Mouse (Mus musculus) forebrain, embryonic 14.5 days (tissue): ENCODE measurements around the gene Gabbr2. TPM values are rescaled to one million over a fixed set of nuclear protein-coding genes. Genes with fewer than 3 reads are reported as not detected.

Source experiments
- ATAC-seq: fragments of 200-750 bp; cut with Nextera tagmentation; 2 replicates; pipeline ENCODE4 v1.8.0; 2017; ENCODE audit warnings: mild to moderate bottlenecking, moderate library complexity
- DNase-seq: peaks from one replicate; pipeline ENCODE4 v3.0.0-alpha.2; 2015; ENCODE audit warnings: low spot score
- H3K27ac ChIP-seq: fragments of 300-500 bp; sonication (generic); 2 replicates; pipeline ENCODE4 v1.5.1; 2014; ENCODE audit warnings: low read depth, mild to moderate bottlenecking, control low read depth, low read length, moderate library complexity
- H3K27me3 ChIP-seq: fragments of 300-500 bp; sonication (generic); replicated peaks from 2 replicates; pipeline ENCODE4 v1.6.1; 2014; ENCODE audit warnings: low read length, control low read depth, mixed read lengths; ENCODE audit not compliant: control insufficient read depth, insufficient read depth
- H3K36me3 ChIP-seq: fragments of 300-500 bp; sonication (generic); 2 replicates; pipeline ENCODE4 v1.6.1; 2014; ENCODE audit warnings: low read length, control low read depth; ENCODE audit not compliant: control insufficient read depth, insufficient read depth
- H3K4me1 ChIP-seq: fragments of 300-500 bp; sonication (generic); 2 replicates; pipeline ENCODE4 v1.6.1; 2014; ENCODE audit warnings: antibody characterized with exemption, low read length, control low read depth; ENCODE audit not compliant: control insufficient read depth, insufficient read depth
- H3K4me2 ChIP-seq: fragments of 300-500 bp; sonication (generic); 2 replicates; pipeline ENCODE4 v1.6.1; 2014; ENCODE audit warnings: mild to moderate bottlenecking, control low read depth, low read length
- H3K4me3 ChIP-seq: fragments of 300-500 bp; sonication (generic); 2 replicates; pipeline ENCODE4 v1.5.1; 2014; ENCODE audit warnings: low read depth, low read length, control low read depth
- H3K9ac ChIP-seq: fragments of 300-500 bp; sonication (generic); 2 replicates; pipeline ENCODE4 v1.6.1; 2014; ENCODE audit warnings: mild to moderate bottlenecking, low read length, control low read depth, moderate library complexity
- H3K9me3 ChIP-seq: fragments of 300-500 bp; sonication (generic); replicated peaks from 2 replicates; pipeline ENCODE4 v1.6.1; 2016; ENCODE audit warnings: low read length, control low read depth, mixed read lengths; ENCODE audit not compliant: control insufficient read depth
- WGBS: fragments of 180-500 bp; shearing (Covaris S2); extraction: QIAGEN DNeasy Blood & Tissue Kit; methylation state at CpG from one replicate; pipeline ENCODE4 v1.1.7; 2014; 5-methylcytosine and 5-hydroxymethylcytosine counted together
- polyA plus RNA-seq: library from polyadenylated mRNA; unstranded; fragments of >200 nt; fragmentation: Nextera tagmentation; extraction: Ambion mirVana; gene quantifications from 2 replicates; pipeline ENCODE4 v1.2.1, GENCODE M21; 2014

Gabbr2 gene
- polyA plus RNA-seq, 1 experiment from 2014 or later = 1.7 TPM

DNA sequence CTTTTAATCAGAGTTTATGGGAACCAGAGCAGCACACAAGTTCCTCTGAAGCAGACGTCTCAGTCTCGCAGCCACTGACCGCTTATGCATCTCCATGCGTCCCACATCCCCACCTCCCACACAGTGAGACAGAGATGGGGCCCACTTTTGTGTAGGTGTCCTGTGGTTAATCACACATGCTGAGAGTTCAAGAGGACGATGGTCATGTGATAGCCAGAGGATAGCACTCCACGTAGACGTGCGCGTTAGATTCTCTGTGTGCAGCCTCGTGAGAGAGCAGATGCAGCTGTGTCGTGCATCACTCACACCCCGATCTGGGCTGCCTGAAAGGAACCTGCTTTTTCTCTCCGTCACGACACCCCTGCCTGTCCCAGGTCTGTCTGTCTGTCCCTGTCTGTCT is 167.9 kb downstream of the Gabbr2 start:
- H3K9me3 ChIP-seq = no peaks in the 10 kb centered on the region
- H3K9ac ChIP-seq = no peak overlapping the region
- DNase-seq = no peak
- H3K4me2 ChIP-seq = no peak overlapping the region
- H3K4me1 ChIP-seq = no peaks in the 10 kb centered on the region
- 90% methylated on average over 14 of the region's 14 CpGs for WGBS
- no peak overlapping the region for H3K27ac ChIP-seq
- H3K27me3 ChIP-seq = no peaks in the 10 kb centered on the region
- no peaks in the 10 kb centered on the region for H3K36me3 ChIP-seq
- ATAC-seq = no peak
- H3K4me3 ChIP-seq = no peak overlapping the region

DNA sequence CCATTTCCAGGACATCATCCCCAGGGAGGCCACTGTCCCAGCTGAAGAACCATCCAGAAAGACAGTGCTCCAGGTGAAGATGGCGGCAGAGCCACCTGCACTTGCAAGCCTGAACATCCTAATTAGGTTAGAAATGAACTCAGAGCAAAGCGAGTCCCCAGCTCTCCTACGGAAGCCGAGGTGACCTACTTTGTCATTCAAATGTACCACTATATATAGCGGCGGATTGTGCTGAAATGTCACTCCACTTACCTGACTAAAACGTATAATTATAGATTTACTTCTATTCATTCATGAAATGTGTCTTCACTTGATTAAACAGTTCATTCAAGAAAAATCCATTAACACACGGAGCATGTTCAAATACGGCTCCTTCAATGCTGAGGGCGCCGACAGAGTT is 170.0 kb downstream of the Gabbr2 start:
- Histone ChIP-seq H3K9me3 (no peaks in the 10 kb centered on the region), H3K27me3 (no peaks in the 10 kb centered on the region), H3K36me3 (no peaks in the 10 kb centered on the region), H3K27ac (no peak overlapping the region), H3K9ac (no peak overlapping the region), H3K4me2 (no peak overlapping the region), H3K4me1 (no peaks in the 10 kb centered on the region), H3K4me3 (no peak overlapping the region)
- ATAC-seq (no peak), DNase-seq (no peak)
- WGBS = 15% methylated on average over 11 of the region's 11 CpGs

DNA sequence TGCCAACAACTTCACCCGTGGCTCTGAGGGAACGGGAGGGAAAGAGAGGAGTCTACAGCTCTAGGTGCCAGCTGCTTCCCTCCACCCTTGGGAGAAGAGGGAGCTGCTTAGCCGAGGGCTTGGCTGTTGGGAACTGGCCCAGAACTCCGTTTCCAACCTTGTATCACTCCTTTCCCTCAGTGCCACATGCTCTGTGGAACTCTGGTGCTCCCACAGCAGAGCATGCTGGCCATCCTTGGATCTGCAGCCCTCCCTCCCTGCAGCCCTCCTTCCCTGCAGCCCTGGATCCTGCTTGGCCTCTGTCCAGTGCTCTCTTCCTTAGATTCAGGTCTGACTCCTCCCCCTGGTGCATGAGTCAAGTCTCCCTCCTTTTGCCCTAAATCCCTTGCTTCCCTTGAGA is 176.7 kb downstream of the Gabbr2 start:
- Histone ChIP-seq H3K9ac (no peak overlapping the region), H3K9me3 (no peaks in the 10 kb centered on the region), H3K4me1 (no peaks in the 10 kb centered on the region), H3K36me3 (no peaks in the 10 kb centered on the region), H3K27me3 (no peaks in the 10 kb centered on the region), H3K4me2 (no peak overlapping the region), H3K4me3 (no peak overlapping the region), H3K27ac (no peak overlapping the region)
- no peak for DNase-seq
- no peak for ATAC-seq
- 71% methylated on average over 4 of the region's 4 CpGs for WGBS

DNA sequence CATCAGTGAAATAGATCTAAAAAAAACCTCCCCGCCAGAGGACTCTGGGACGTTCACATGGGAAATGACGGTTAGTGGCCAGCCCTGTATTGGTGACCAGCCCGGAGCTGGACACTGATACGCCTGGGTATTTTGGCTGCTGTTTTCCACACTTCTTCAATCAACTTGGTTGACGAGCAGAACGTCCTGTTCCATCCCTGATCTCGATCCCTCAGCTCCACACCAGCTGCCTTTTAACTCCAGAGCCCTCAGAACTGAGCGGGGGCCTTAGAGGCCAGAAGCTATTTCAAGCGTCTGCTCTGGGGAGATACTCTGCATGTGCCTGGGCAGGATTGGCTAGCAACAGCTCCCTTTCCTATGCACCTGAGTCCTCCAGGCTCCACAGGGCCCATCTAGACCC is 177.4 kb downstream of the Gabbr2 start:
- Histone ChIP-seq H3K9me3 (no peaks in the 10 kb centered on the region), H3K4me1 (no peaks in the 10 kb centered on the region), H3K4me2 (no peak overlapping the region), H3K4me3 (no peak overlapping the region), H3K9ac (no peak overlapping the region), H3K27ac (no peak overlapping the region), H3K36me3 (no peaks in the 10 kb centered on the region), H3K27me3 (no peaks in the 10 kb centered on the region)
- DNase-seq = no peak
- no peak for ATAC-seq
- 86% methylated on average over 10 of the region's 10 CpGs for WGBS

DNA sequence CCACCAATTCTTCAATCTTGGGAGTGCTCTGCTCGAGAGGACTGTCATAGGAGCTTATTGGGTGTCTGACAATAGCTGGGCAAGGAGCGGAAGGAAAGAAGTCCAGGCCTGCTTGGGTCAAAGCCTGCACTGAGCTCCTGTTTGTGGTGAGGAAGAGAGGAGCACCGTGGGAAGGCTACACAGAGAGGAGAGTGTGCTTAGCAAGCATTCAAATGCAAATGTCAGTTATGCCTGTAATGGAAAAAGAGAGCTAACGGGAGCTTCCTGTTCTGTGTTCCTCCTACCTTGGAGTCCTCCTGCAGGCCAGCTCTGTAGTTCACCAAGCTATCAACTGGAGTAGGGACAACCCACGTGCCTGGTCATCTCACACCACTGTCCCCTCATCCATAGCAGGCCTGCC is 180.5 kb downstream of the Gabbr2 start:
- H3K9me3 ChIP-seq = no peaks in the 10 kb centered on the region
- ATAC-seq = no peak
- no peak overlapping the region for H3K4me3 ChIP-seq
- no peaks in the 10 kb centered on the region for H3K4me1 ChIP-seq
- H3K27me3 ChIP-seq = no peaks in the 10 kb centered on the region
- 34% methylated on average over 5 of the region's 5 CpGs for WGBS
- no peaks in the 10 kb centered on the region for H3K36me3 ChIP-seq
- H3K4me2 ChIP-seq = no peak overlapping the region
- DNase-seq = no peak
- H3K27ac ChIP-seq = no peak overlapping the region
- no peak overlapping the region for H3K9ac ChIP-seq

DNA sequence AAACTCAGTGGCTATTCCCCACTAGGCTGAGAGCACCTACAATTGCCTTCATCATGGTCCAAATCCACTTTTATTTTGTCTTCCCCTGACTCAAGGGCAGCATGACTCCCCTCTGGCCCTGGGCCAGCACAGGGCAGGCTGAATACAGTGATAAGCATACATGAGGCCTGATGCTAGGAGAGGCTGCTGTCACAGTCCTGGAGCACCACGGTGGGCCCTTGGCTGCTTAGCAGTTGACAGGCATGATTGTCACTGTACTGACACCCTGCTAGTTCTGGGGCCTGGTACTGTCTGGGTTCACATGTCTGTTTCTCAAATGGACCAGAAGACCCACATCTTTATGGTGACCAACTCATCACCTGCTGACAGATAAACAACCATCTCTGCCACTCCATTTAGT is 184.8 kb downstream of the Gabbr2 start:
- no peak overlapping the region for H3K4me2 ChIP-seq
- H3K4me3 ChIP-seq = no peak overlapping the region
- no peaks in the 10 kb centered on the region for H3K36me3 ChIP-seq
- H3K9me3 ChIP-seq = no peaks in the 10 kb centered on the region
- ATAC-seq (no peak), DNase-seq (no peak)
- no peaks in the 10 kb centered on the region for H3K27me3 ChIP-seq
- WGBS = 85% methylated on average over 1 of the region's 1 CpGs
- H3K27ac ChIP-seq = no peak overlapping the region
- H3K4me1 ChIP-seq = no peaks in the 10 kb centered on the region
- no peak overlapping the region for H3K9ac ChIP-seq

DNA sequence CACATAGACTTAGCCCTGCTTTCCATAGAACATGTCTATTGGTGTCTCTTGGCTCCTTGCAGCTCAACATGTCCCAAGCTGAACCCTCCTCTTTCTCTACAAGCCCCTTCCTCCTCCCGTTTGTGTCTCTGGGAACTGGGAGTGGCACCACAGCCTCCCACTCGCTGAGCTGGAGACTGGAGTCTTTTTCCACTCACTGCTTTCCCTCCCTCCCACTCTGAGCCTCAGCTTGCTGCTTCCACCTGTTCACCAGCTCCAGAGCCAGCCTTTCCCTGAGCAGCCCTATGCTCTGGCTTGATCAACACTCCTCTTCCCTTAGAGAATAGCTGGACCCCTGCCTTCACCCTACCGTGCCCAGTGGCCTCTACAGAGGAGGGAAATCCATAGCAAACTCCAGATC is 185.8 kb downstream of the Gabbr2 start:
- Histone ChIP-seq H3K4me1 (no peaks in the 10 kb centered on the region), H3K4me3 (no peak overlapping the region), H3K36me3 (no peaks in the 10 kb centered on the region), H3K9ac (no peak overlapping the region), H3K4me2 (no peak overlapping the region), H3K27me3 (no peaks in the 10 kb centered on the region), H3K27ac (no peak overlapping the region), H3K9me3 (no peaks in the 10 kb centered on the region)
- DNase-seq (no peak), ATAC-seq (no peak)
- WGBS = 60% methylated on average over 3 of the region's 3 CpGs

DNA sequence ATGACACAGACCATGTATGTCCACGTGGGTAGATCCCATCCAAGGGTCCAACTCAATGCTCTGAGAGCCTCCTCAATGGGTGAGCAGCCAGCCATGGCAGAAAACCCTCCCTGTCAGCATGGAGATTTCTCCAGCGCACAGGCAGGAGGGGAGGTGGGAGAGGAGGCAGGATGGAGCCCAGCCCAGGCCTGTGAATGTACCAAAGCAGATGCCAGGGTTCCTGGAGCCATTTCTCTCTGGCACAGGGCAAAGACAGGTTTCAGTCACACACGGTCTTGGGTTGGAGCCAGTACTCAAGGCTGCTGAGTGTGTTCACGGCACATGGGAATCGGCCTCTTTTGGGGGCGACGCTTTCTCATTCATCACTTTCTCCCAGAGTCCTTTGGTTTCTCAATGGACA is 189.3 kb downstream of the Gabbr2 start:
- Histone ChIP-seq H3K4me1 (no peaks in the 10 kb centered on the region), H3K27me3 (no peaks in the 10 kb centered on the region), H3K9me3 (no peaks in the 10 kb centered on the region), H3K9ac (no peak overlapping the region), H3K4me2 (no peak overlapping the region), H3K27ac (no peak overlapping the region), H3K4me3 (no peak overlapping the region), H3K36me3 (no peaks in the 10 kb centered on the region)
- no peak for ATAC-seq
- 81% methylated on average over 7 of the region's 7 CpGs for WGBS
- DNase-seq = peak; percentile 52

DNA sequence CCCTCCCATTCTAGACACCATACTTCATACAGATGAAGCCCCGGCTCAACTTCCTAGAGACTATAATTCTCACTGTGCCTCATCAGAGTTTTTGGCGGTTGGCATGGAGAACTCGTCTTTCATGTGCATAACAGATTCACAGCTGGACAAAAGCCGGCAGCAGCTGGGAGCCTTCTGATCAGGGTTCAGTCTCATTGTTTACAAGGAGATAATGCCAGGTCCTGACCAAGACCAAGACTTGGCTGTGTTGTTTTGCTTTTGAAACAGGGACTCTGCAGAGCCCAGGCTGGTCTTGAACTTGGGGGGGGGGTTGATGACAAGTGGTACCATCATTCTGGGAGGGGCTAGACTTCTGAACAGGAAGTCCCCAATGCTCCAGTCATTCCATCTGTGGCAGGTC is 191.8 kb downstream of the Gabbr2 start:
- H3K27me3 ChIP-seq = no peaks in the 10 kb centered on the region
- ATAC-seq (no peak), DNase-seq (no peak)
- H3K4me3 ChIP-seq = no peak overlapping the region
- 34% methylated on average over 4 of the region's 4 CpGs for WGBS
- H3K4me1 ChIP-seq = no peaks in the 10 kb centered on the region
- no peak overlapping the region for H3K9ac ChIP-seq
- H3K4me2 ChIP-seq = no peak overlapping the region
- H3K36me3 ChIP-seq = no peaks in the 10 kb centered on the region
- H3K27ac ChIP-seq = no peak overlapping the region
- no peaks in the 10 kb centered on the region for H3K9me3 ChIP-seq

DNA sequence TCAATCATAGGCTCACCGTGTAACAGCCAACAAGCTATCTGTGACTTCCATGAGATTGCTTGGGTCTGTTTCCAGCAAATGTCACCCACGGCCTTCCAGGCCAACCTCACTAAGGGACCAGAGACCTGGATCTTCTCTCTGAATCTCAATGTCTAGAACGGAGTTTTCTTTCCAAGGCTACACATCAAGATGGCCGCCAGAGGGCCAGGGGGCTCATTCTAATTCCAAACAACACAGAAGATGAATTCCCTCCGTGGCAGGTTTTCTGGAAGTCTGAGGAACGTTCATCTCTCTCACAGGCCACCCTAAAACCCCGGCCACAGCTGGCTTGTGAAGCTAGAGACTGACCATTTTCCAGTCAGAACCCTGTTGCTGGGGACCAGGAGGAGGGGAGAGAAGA is 196.0 kb downstream of the Gabbr2 start:
- peak; percentile 35 for DNase-seq
- Histone ChIP-seq H3K4me1 (no peaks in the 10 kb centered on the region), H3K27me3 (no peaks in the 10 kb centered on the region), H3K9me3 (no peaks in the 10 kb centered on the region), H3K4me3 (no peak overlapping the region), H3K27ac (no peak overlapping the region), H3K4me2 (no peak overlapping the region), H3K9ac (no peak overlapping the region), H3K36me3 (no peaks in the 10 kb centered on the region)
- ATAC-seq = no peak
- 61% methylated on average over 7 of the region's 7 CpGs for WGBS
